Mouse (Mus musculus): ENCODE measurements around the gene Dnaaf2.

DNA sequence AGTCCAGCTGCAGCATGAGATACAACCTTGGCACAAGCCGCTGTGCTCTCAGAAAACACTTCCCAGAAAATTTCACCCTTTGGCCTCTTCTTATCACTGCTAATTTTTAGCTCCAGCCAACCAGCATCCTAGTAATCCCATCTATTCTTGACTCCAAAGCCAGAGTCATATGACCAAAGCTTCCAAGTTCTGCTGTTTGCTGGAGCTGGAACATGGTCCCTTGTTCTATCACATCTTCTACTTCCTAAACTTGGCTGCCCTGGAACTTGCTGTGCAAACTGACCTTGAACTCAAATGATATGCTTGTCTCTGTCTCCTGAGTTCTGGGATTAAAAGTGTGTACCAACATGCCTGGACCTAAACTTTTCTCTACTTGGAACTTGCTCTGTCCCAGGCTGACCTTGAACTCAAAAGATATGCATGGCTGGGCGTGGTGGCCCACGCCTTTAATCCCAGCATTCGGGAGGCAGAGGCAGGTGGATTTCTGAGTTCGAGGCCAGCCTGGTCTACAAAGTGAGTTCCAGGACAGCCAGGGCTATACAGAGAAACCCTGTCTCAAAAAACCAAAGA lies 51.0 kb downstream of the Dnaaf2 start:
- TF ChIP-seq CTCF (IDR thresholded peaks at IDR 0.05; ENCODE audit: insufficient read depth, low read length) (no peak), POLR2A (IDR thresholded peaks at IDR 0.05; ENCODE audit: borderline replicate concordance, extremely low read depth, low read depth, low read length) (no peak)

All from lung, adult 2 months (tissue).